Comparison of ENCODE assay signal across 15 mouse cellular contexts in genomic region chr3:102099242-102099641, GRCm38 (mm10). TPM values are rescaled to one million over a fixed set of nuclear protein-coding genes. Genes with fewer than 3 reads are reported as not detected.
DNase-seq lines count a peak whose midpoint lies in the region; ATAC-seq and TF ChIP-seq lines count a peak whose summit lies in the region.
"Had no signal": no experiment of that assay in that cellular context is flagged by ENCODE, and none has a peak within 500 bp of the region (broad histone marks: within the 10 kb centered on the region; RNA-seq: fewer than 3 reads in every experiment).

No protein-coding gene starts in this region.

- intact Hi-C loops in left cerebral cortex, postnatal 4 days (cut with DNase I): no loop called here
- intact Hi-C loops in left cerebral cortex, adult 2 months (cut with DNase I): no loop called here

- H3K36me3 ChIP-seq in heart, embryonic 15.5 days: peaks cover 6% of the 10 kb centered on the region; the same call in 1 of the 2 replicates

- H3K4me2 ChIP-seq in heart, embryonic 15.5 days: peak overlapping the region; percentile 36

- peak; percentile 44 for DNase-seq in left cerebral cortex, postnatal 4 days
- DNase-seq in left cerebral cortex, adult 2 months (ENCODE audit: extremely low spot score in 1 of 2, low spot score in 2 of 2): no peak
- peak; percentile 48 for DNase-seq in gastrocnemius, postnatal 10 days
- peak; percentile 24 for DNase-seq in mesoderm, embryonic 11.5 days (ENCODE audit: low read depth, low spot score)
- no peak for DNase-seq in layer of hippocampus, adult 11-12 months (ENCODE audit: low spot score)
- no peak for DNase-seq in cerebellum, adult 11-12 months
- DNase-seq in layer of hippocampus, adult 8-10 months (ENCODE audit: low spot score in 2 of 2): no peak
- DNase-seq: adrenal gland, postnatal 10 days; kidney, adult 8-10 months; layer of hippocampus, adult 9-11 months; liver had no signal

- peaks cover 47% of the 10 kb centered on the region for H3K4me1 ChIP-seq in heart, embryonic 15.5 days (replicated peaks)

- H3K9ac ChIP-seq in heart, embryonic 15.5 days: no peak overlapping the region

- H3K4me3 ChIP-seq in left cerebral cortex, adult 2 months: no peak overlapping the region
- H3K4me3 ChIP-seq in heart, embryonic 15.5 days: no peak overlapping the region

- H3K27me3 ChIP-seq in heart, embryonic 15.5 days: no peaks in the 10 kb centered on the region
- H3K27me3 ChIP-seq: Patski had no signal

- no peak for TF ChIP-seq CTCF in left cerebral cortex, adult 2 months (IDR thresholded peaks at IDR 0.05)

- 19% methylated on average over 9 of the region's 10 CpGs for WGBS in heart, embryonic 15.5 days

- H3K27ac ChIP-seq in left cerebral cortex, adult 2 months: no peak overlapping the region
- peak overlapping the region; percentile 90 for H3K27ac ChIP-seq in heart, embryonic 15.5 days

- H3K9me3 ChIP-seq in heart, embryonic 15.5 days (replicated peaks): no peaks in the 10 kb centered on the region

- peak; percentile 86 for ATAC-seq in heart, embryonic 15.5 days (replicated peaks; ENCODE audit: insufficient number of reproducible peaks, insufficient read depth, low FRiP score, low read depth)
- ATAC-seq: forebrain, embryonic 16.5 days; Patski had no signal

RNA-seq across cellular contexts. Expression of gene Casq2, which starts 13.0 kb away (rescaled TPM):
- under 1 TPM; 0.44 to 0.89 TPM for total RNA-seq in left cerebral cortex, postnatal 4 days (2021)
- total RNA-seq in left cerebral cortex, adult 2 months (2021): 1 to 10 TPM in 1 of 2 experiments, under 1 TPM in 1; 0.68 to 1.4 TPM
- total RNA-seq in gastrocnemius, postnatal 10 days (2021): 100 to 1,000 TPM; 270 to 288 TPM
- 489 and 565 TPM in 2 replicates for polyA plus RNA-seq in heart, embryonic 15.5 days (2015; fragmentation: Nextera tagmentation; extraction: Ambion mirVana)
- 1 to 10 TPM in 2 of 4 experiments, under 1 TPM in 2; 0.86 to 2.8 (median 1.0) TPM for total RNA-seq in layer of hippocampus, adult 8-10 months (2022)
- total RNA-seq: neutrophil, adult 5-6 weeks had no signal

Comparison
In these comparisons a context has a peak if more than half of its experiments do, and no peak if none do; other contexts are left out.
1. DNase-seq: peak in left cerebral cortex, postnatal 4 days (single experiment), gastrocnemius, postnatal 10 days (single experiment) and mesoderm, embryonic 11.5 days (single experiment); none in left cerebral cortex, adult 2 months (0 of 2), layer of hippocampus, adult 11-12 months (single experiment), cerebellum, adult 11-12 months (single experiment) and layer of hippocampus, adult 8-10 months (0 of 2).
2. RNA of gene Casq2, which starts 13.0 kb away (total RNA-seq): 270 to 288 TPM in gastrocnemius, postnatal 10 days; 0.68 to 1.4 TPM in left cerebral cortex, adult 2 months, 0.86 to 2.8 TPM in layer of hippocampus, adult 8-10 months and 0.44 to 0.89 TPM in left cerebral cortex, postnatal 4 days; every median in the first group is over 10 times any median in the second.